Mouse (Mus musculus) heart, embryonic 15.5 days (tissue): ENCODE data around the gene Wbp4. TPM values are rescaled to one million over a fixed set of nuclear protein-coding genes. Genes with fewer than 3 reads are reported as not detected.

Experiments used
- ATAC-seq: fragments of 200-750 bp; cut with Nextera tagmentation; replicated peaks from 2 replicates; pipeline ENCODE4 v1.8.0; 2017; ENCODE audit warnings: low read depth, moderate TSS enrichment; ENCODE audit not compliant: insufficient number of reproducible peaks, insufficient read depth, low FRiP score
- H3K27ac ChIP-seq: fragments of 300-500 bp; sonication (generic); 2 replicates; pipeline ENCODE4 v1.5.1; 2015; ENCODE audit warnings: mild to moderate bottlenecking, inconsistent platforms
- H3K27me3 ChIP-seq: fragments of 300-500 bp; sonication (generic); 2 replicates; pipeline ENCODE4 v1.6.1; 2015; ENCODE audit warnings: inconsistent platforms
- H3K36me3 ChIP-seq: fragments of 300-500 bp; sonication (generic); 2 replicates; pipeline ENCODE4 v1.6.1; 2015; ENCODE audit warnings: mild to moderate bottlenecking, inconsistent platforms
- H3K4me1 ChIP-seq: fragments of 300-500 bp; sonication (generic); replicated peaks from 2 replicates; pipeline ENCODE4 v1.6.1; 2015; ENCODE audit warnings: inconsistent platforms
- H3K4me2 ChIP-seq: fragments of 300-500 bp; sonication (generic); 2 replicates; pipeline ENCODE4 v1.6.1; 2015; ENCODE audit warnings: inconsistent platforms, mild to moderate bottlenecking, moderate library complexity
- H3K4me3 ChIP-seq: fragments of 300-500 bp; sonication (generic); 2 replicates; pipeline ENCODE4 v1.5.1; 2015; ENCODE audit warnings: mild to moderate bottlenecking, inconsistent platforms
- H3K9ac ChIP-seq: fragments of 300-500 bp; sonication (generic); 2 replicates; pipeline ENCODE4 v1.6.1; 2015; ENCODE audit warnings: mild to moderate bottlenecking, inconsistent platforms
- H3K9me3 ChIP-seq: fragments of 300-500 bp; sonication (generic); replicated peaks from 2 replicates; pipeline ENCODE4 v1.6.1; 2016; ENCODE audit warnings: inconsistent platforms
- WGBS: fragments of 180-500 bp; shearing (Covaris S2); methylation state at CpG from one replicate; pipeline ENCODE4 v1.1.7; 2015; ENCODE audit warnings: mixed read lengths; 5-methylcytosine and 5-hydroxymethylcytosine counted together
- polyA plus RNA-seq: library from polyadenylated mRNA; unstranded; fragments of >200 nt; fragmentation: Nextera tagmentation; extraction: Ambion mirVana; gene quantifications from 2 replicates; pipeline ENCODE4 v1.2.1, GENCODE M21; 2015

Gene Wbp4
- polyA plus RNA-seq, 1 experiment from 2014 or later, result 25.7 TPM

DNA sequence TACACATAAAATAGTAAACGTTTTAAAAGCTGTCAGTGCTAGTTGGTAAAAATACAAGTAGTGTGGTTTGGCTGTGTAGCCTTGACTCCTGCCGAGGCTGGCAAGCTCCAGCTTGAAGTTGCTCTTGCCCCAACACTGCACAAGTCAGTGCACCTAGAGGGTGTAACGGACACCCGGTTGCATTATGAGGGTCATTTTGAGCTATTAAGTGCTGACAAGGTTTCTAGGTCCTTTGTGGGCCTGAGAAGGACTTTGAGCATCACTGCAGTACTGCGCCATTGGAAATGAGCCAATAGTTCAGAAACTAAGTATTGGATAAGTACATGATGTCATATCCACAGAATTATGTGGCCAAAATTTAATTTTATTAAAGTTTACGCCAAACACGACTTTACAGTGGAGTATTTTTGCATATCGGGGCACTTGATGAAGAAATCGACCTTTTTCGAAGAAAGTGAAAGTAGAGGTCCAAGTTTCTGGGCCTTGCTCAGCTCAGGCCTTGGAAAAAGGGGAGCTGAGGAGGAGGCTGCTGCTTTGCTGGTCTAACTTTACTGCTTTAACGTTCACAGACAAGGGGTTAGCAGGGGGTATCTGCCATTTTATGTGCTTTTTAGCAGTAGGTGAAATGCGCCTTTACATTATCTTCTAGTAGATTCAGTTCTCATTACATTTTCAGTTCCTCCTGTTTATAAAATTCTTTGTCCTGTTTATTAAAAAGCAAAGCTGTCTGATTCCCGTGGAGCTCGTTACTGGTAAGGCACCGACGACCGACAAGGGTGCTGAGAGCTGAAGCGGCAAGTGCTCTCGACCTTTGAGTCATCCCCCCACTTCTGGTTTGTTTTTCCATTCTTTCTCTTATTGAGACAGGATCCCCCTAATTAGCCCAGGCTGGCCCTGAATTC lies 37.7 kb upstream of the Wbp4 start:
- Histone ChIP-seq H3K4me3 (0 out of 2 replicates have a peak overlapping the region, but pooled peaks have one; percentile 3), H3K4me2 (peak overlapping the region; percentile 27), H3K36me3 (no peaks in the 10 kb centered on the region), H3K9me3 (no peaks in the 10 kb centered on the region), H3K27me3 (no peaks in the 10 kb centered on the region), H3K9ac (no peak overlapping the region), H3K4me1 (peaks cover 32% of the 10 kb centered on the region), H3K27ac (peak overlapping the region; percentile 16; the same call in 1 of the 2 replicates)
- WGBS, result 68% methylated on average over 19 of the region's 19 CpGs
- ATAC-seq, result no peak

- Histone ChIP-seq H3K4me2 (peak overlapping the region; percentile 27; the same call in 1 of the 2 replicates), H3K27ac (no peak overlapping the region), H3K4me1 (peaks cover 29% of the 10 kb centered on the region), H3K4me3 (no peak overlapping the region), H3K9ac (no peak overlapping the region), H3K27me3 (no peaks in the 10 kb centered on the region), H3K36me3 (no peaks in the 10 kb centered on the region), H3K9me3 (no peaks in the 10 kb centered on the region)
- WGBS, result 77% methylated on average over 2 of the region's 2 CpGs
- ATAC-seq, result no peak
These were observed 36.8 kb upstream of the Wbp4 start for GRCm38 (mm10) chr14:79518123-79518522.

DNA sequence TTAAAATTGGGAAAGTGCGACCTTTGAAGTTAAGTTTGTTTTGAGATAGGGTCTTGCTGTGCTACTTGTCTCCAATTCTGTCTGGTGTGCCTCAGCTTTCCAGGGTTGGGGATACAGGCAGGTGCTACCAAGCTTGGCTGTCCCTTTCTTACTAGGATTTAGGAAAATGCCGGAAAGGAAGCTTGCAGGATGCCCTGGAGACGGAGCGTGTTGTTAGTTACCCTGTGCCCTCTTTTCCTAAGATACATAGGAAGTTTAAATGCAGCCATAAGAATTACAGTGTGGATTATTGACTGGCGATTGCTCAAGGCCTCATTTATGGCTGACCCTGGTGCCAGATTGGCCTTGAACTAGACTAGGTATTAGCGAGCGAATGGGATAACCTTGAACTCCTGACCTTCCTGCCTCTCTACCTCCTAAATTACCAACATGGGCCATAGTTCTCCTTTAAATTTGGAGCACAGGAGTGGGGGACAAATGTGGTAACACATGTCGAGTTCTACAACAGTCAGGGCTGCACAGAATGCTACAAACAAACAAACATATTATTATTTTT lies 35.9 kb upstream of the Wbp4 start:
- Histone ChIP-seq H3K4me2 (peak overlapping the region; percentile 18; the same call in 1 of the 2 replicates), H3K36me3 (no peaks in the 10 kb centered on the region), H3K4me1 (peaks cover 26% of the 10 kb centered on the region), H3K9ac (no peak overlapping the region), H3K4me3 (no peak overlapping the region), H3K27me3 (no peaks in the 10 kb centered on the region), H3K9me3 (no peaks in the 10 kb centered on the region), H3K27ac (no peak overlapping the region)
- WGBS, result 77% methylated on average over 8 of the region's 8 CpGs
- no peak for ATAC-seq

DNA sequence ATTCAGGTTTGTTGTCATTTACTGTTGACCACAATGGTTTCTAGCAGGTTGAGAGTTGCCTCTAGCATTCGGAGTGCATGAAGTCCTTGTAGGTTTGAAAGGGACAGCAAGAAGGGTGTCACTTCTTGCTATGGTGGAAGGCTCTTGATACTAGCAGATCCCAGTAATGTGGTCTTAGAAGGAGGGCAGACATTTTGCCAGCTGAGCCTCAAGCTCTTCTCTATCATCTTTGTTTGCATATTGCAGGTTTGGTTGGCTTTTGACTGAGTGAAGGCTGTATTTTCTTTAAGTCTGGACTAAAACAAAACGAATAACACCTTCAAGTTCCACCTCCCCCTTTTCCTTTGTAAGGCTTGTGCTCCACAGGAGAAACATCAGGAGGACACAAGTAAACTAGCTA lies 35.4 kb upstream of the Wbp4 start:
- H3K9ac ChIP-seq, result no peak overlapping the region
- peaks cover 27% of the 10 kb centered on the region for H3K4me1 ChIP-seq
- no peaks in the 10 kb centered on the region for H3K36me3 ChIP-seq
- WGBS, result 78% methylated on average over 2 of the region's 2 CpGs
- no peaks in the 10 kb centered on the region for H3K9me3 ChIP-seq
- H3K27ac ChIP-seq, result no peak overlapping the region
- H3K4me2 ChIP-seq, result no peak overlapping the region; the same call in 1 of the 2 replicates
- H3K27me3 ChIP-seq, result no peaks in the 10 kb centered on the region
- ATAC-seq, result no peak
- no peak overlapping the region for H3K4me3 ChIP-seq

DNA sequence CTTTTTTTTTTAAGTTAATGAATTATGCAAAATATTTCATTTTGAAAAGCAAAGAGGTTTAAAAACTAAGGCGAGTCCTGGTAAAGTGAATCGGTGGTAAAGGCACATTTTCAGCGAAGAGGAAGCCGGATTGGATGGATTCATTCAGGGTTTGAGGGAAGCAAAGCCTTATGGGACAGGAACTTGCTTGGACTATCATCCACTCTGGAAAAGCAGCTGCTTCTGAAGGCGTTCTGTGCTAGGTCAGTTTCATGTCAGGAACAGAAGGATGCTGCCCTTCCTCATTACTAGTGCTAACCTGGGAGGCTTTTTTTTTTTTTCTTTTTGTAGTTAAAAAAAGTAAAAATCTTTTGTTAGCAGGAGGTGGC lies 34.9 kb upstream of the Wbp4 start:
- WGBS, result 78% methylated on average over 5 of the region's 5 CpGs
- no peak overlapping the region for H3K4me3 ChIP-seq
- no peaks in the 10 kb centered on the region for H3K36me3 ChIP-seq
- no peak for ATAC-seq
- no peak overlapping the region for H3K9ac ChIP-seq
- H3K27me3 ChIP-seq, result no peaks in the 10 kb centered on the region
- no peaks in the 10 kb centered on the region for H3K9me3 ChIP-seq
- no peak overlapping the region for H3K27ac ChIP-seq
- no peak overlapping the region for H3K4me2 ChIP-seq
- peaks cover 26% of the 10 kb centered on the region for H3K4me1 ChIP-seq

- Histone ChIP-seq H3K4me3 (peak overlapping the region; percentile 2; the same call in 1 of the 2 replicates), H3K9me3 (no peaks in the 10 kb centered on the region), H3K9ac (no peak overlapping the region), H3K4me1 (peaks cover 26% of the 10 kb centered on the region), H3K27me3 (no peaks in the 10 kb centered on the region), H3K36me3 (no peaks in the 10 kb centered on the region), H3K4me2 (no peak overlapping the region), H3K27ac (peak overlapping the region; percentile 42; the same call in 1 of the 2 replicates)
- no peak for ATAC-seq
- 63% methylated on average over 8 of the region's 8 CpGs for WGBS
These were observed 34.4 kb upstream of the Wbp4 start for GRCm38 (mm10) chr14:79515511-79516242.

- WGBS, result 78% methylated on average over 8 of the region's 8 CpGs
- no peak for ATAC-seq
- Histone ChIP-seq H3K9me3 (no peaks in the 10 kb centered on the region), H3K4me1 (peaks cover 26% of the 10 kb centered on the region), H3K9ac (no peak overlapping the region), H3K4me2 (no peak overlapping the region), H3K36me3 (no peaks in the 10 kb centered on the region), H3K27me3 (no peaks in the 10 kb centered on the region), H3K27ac (0 out of 2 replicates have a peak overlapping the region, but pooled peaks have one; percentile 42), H3K4me3 (peak overlapping the region; percentile 2; the same call in 1 of the 2 replicates)
These were observed 33.8 kb upstream of the Wbp4 start for GRCm38 (mm10) chr14:79515100-79515499.

DNA sequence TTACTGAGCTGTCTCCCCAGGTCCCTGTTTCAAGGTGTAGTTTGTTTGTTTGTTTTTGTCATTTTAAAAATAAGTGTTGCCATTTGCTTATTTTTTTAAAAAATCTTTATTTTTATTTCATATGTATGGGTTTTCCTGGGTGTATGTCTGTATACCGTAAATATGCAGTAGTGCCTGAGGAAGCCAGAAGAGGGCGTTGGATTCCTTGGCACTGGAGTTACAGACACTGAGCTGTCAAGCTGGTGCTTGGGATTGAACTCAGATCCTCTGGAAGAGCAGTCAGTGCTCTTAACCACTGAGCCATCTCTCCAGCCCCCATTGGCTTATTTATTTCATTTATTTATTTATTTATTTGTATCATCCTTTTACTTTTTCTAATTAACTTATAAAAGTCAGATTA lies 32.6 kb upstream of the Wbp4 start:
- H3K4me1 ChIP-seq, result peaks cover 18% of the 10 kb centered on the region
- H3K9me3 ChIP-seq, result no peaks in the 10 kb centered on the region
- H3K36me3 ChIP-seq, result no peaks in the 10 kb centered on the region
- H3K4me2 ChIP-seq, result no peak overlapping the region
- H3K4me3 ChIP-seq, result no peak overlapping the region
- WGBS, result 72% methylated on average over 2 of the region's 2 CpGs
- H3K27me3 ChIP-seq, result no peaks in the 10 kb centered on the region
- ATAC-seq, result no peak
- H3K27ac ChIP-seq, result no peak overlapping the region
- no peak overlapping the region for H3K9ac ChIP-seq

DNA sequence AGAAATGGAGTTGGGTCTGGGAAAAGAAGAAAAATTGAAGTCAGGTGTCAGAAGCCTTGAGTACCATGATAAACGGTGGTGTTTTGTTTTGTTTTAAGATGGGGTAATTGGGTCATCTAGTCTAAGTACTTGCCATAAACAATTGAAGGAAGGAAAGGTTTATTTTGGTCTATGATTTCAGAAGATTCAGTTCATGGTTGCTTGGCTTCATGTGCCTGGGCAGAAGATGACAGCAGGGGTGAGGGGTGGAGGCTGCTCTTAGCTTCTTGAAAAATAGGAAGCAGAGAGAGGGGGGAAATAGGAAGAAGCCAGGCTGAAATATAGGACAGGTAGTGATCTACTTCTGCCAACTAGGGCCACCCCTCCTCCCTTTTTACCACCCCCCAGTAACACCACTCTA lies 30.2 kb upstream of the Wbp4 start:
- H3K27me3 ChIP-seq, result no peaks in the 10 kb centered on the region
- ATAC-seq, result no peak
- no peak overlapping the region for H3K9ac ChIP-seq
- H3K4me3 ChIP-seq, result no peak overlapping the region
- WGBS, result 48% methylated on average over 1 of the region's 1 CpGs
- H3K4me2 ChIP-seq, result no peak overlapping the region
- no peaks in the 10 kb centered on the region for H3K36me3 ChIP-seq
- no peaks in the 10 kb centered on the region for H3K9me3 ChIP-seq
- peak overlapping the region; percentile 40 for H3K27ac ChIP-seq
- H3K4me1 ChIP-seq, result peaks cover 18% of the 10 kb centered on the region

- Histone ChIP-seq H3K4me1 (peaks cover 25% of the 10 kb centered on the region), H3K27me3 (no peaks in the 10 kb centered on the region), H3K27ac (no peak overlapping the region), H3K36me3 (no peaks in the 10 kb centered on the region), H3K9me3 (no peaks in the 10 kb centered on the region), H3K4me3 (no peak overlapping the region), H3K4me2 (no peak overlapping the region), H3K9ac (no peak overlapping the region)
- WGBS, result 70% methylated on average over 9 of the region's 9 CpGs
- ATAC-seq, result no peak
These were observed 27.5 kb upstream of the Wbp4 start for GRCm38 (mm10) chr14:79508662-79509305.

DNA sequence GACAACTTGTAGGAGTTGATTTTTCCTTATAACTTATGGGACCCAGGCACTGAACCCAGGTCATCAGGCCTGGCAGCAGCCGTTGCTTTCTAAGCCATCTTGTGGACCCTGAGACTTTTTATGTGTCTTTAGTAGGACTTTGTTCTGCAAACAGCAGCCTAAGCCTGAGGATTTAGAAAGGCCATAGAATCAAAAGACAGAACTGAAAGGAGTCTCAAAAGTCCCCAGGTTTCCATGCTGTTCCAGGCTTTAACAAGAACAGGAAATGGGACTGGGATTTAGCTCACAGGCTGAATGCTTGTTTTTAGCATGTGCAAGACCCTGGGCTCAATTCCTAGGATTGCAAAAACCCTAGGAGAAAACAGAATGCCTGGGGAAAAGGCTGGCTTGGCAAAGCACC lies 26.5 kb upstream of the Wbp4 start:
- Histone ChIP-seq H3K4me3 (no peak overlapping the region), H3K4me1 (peaks cover 31% of the 10 kb centered on the region), H3K27ac (no peak overlapping the region), H3K9me3 (no peaks in the 10 kb centered on the region), H3K4me2 (no peak overlapping the region), H3K27me3 (no peaks in the 10 kb centered on the region), H3K9ac (no peak overlapping the region), H3K36me3 (no peaks in the 10 kb centered on the region)
- no peak for ATAC-seq
- 78% methylated on average over 1 of the region's 1 CpGs for WGBS
